Mouse (Mus musculus): ENCODE data around the gene Ces2b.

DNA sequence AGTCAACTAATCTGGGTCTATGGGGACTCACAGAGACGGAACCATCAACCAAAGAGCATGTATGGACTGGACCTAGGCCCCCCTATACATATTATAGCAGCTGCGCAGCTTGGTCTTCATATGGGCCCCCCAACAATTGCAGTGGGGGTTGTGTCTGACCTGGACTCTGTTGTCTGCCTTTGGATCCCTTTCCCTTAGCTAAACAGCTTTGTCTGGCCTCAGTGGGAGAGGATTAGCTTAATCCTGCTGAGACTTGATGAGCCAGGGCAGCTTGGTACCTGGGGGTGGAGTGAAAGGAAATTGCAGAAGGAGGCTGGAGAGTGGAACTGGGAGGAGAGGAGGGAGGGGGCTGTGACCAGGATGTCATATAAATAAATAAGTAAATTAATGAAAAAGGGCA lies 25.2 kb upstream of the Ces2b start:
- TF ChIP-seq CTCF (IDR thresholded peaks at IDR 0.05; ENCODE audit: low read depth) (no peak), EP300 (optimal IDR thresholded peaks at IDR 0.05) (no peak)

All from stomach, postnatal 0 days (tissue).